8 mouse cellular contexts compared by ENCODE assay signal in the genomic region with DNA sequence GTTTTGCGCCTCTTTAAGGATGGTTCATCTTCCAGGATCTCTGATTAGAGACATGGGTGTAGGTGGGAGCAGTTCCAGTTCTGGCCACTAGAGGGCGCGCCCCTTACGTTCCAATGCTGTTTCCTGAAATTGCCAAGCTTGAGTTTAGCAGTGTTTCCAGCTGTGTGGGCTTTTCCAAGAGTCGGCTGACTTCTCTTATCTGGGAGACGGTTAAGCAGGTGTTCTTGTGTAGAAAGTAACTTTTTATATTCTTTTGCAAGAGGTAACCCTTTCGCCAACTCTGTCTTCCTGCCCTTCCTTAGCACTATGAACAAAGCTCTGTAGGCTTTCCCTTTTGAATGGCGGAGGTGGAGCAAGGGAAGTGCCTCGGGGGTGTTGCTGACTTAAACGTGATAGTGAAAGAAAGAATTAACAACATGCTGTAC. TPM values are rescaled to one million over a fixed set of nuclear protein-coding genes. Genes with fewer than 3 reads are reported as not detected.
DNase-seq lines count a peak whose midpoint lies in the region; ATAC-seq lines count a peak whose summit lies in the region.

No protein-coding gene starts in this region.

- peak; percentile 92 for ATAC-seq in common myeloid progenitor, adult 5-6 weeks (replicated peaks; ENCODE audit: low read depth, poor library complexity, severe bottlenecking)
- peak; percentile 73; the same call in 1 of the 2 replicates for ATAC-seq in hindbrain, embryonic 16.5 days

- H3K9me3 ChIP-seq in hindbrain, embryonic 16.5 days (ENCODE audit: control insufficient read depth, low read length), result no peaks in the 10 kb centered on the region

- WGBS in hindbrain, embryonic 16.5 days, result 14% methylated on average over 10 of the region's 10 CpGs

- H3K4me2 ChIP-seq in hindbrain, embryonic 16.5 days (ENCODE audit: low read length), result peak overlapping the region; percentile 40

- no peaks in the 10 kb centered on the region for H3K27me3 ChIP-seq in hindbrain, embryonic 16.5 days (replicated peaks; ENCODE audit: control insufficient read depth, insufficient read depth, low read length)

- H3K9ac ChIP-seq in hindbrain, embryonic 16.5 days (ENCODE audit: low read depth, low read length), result no peak overlapping the region

- peak; percentile 73 for DNase-seq in adipocyte (ENCODE audit: low spot score)
- DNase-seq in gastrocnemius, adult 18-20 months (ENCODE audit: low spot score), result peak; percentile 73
- DNase-seq in left cerebral cortex, adult 11 months (ENCODE audit: low spot score), result peak; percentile 79
- DNase-seq in lung, postnatal 4 days, result peak; percentile 69 to 80
- peak; percentile 53 for DNase-seq in retina, postnatal 7 days (ENCODE audit: low read depth, low spot score)
- peak; percentile 51 for DNase-seq in urinary bladder, adult 2 months (ENCODE audit: low spot score)

- H3K36me3 ChIP-seq in hindbrain, embryonic 16.5 days (ENCODE audit: control insufficient read depth, insufficient read depth, low read length), result peaks cover 14% of the 10 kb centered on the region

- 0 out of 2 replicates have a peak overlapping the region, but pooled peaks have one; percentile 18 for H3K4me3 ChIP-seq in hindbrain, embryonic 16.5 days (ENCODE audit: low read length)

- H3K4me1 ChIP-seq in hindbrain, embryonic 16.5 days (ENCODE audit: control insufficient read depth, insufficient read depth, low read depth, low read length), result peaks cover 2% of the 10 kb centered on the region; the same call in 1 of the 2 replicates

- no peak overlapping the region for H3K27ac ChIP-seq in hindbrain, embryonic 16.5 days (ENCODE audit: low read depth, low read length)

RNA-seq across cellular contexts. Expression of gene Tm2d3, which starts 13.9 kb away (rescaled TPM):
- total RNA-seq in common myeloid progenitor, adult 5-6 weeks (2017), result 62.3 and 69.6 TPM in 2 replicates
- total RNA-seq in gastrocnemius, adult 18-20 months (2021), result 10 to 100 TPM in 1 of 2 experiments, 1 to 10 TPM in 1; 9.7 to 13.5 TPM
- 89.4 and 91.0 TPM in 2 replicates for polyA plus RNA-seq in hindbrain, embryonic 16.5 days (2015; fragmentation: Nextera tagmentation; extraction: Ambion mirVana)
- 83.6 and 112 TPM in 2 replicates for polyA plus RNA-seq in urinary bladder, adult 2 months (2012; rRNA removed)
